Mouse (Mus musculus): Measurements from ENCODE around the gene Man2b1. TPM values are rescaled to one million over a fixed set of nuclear protein-coding genes. Genes with fewer than 3 reads are reported as not detected.
A peak's percentile ranks its signal among the peaks of the same experiment; 100 is the strongest.

Man2b1 gene
- polyA plus RNA-seq, 1 experiment from 2014 or later: 22.4 TPM

Small RNAs within 50 kb of the gene (microRNA-seq; reads per million reads assigned to microRNA genes)
- gene Gm23388 (4.6 reads per million, percentile 11 among the genes with 10 or more reads in this experiment), gene Mir7070 (1.9 reads per million)

Other genes with a start within 250 kb of the Man2b1 start
- 88.8 and 101 TPM in 2 replicates for gene Rad23a, start 242.6 kb upstream of the Man2b1 start, polyA plus RNA-seq (2016; fragmentation: Nextera tagmentation; extraction: Ambion mirVana)
- 792 and 820 TPM in 2 replicates for gene Calr, start 236.3 kb upstream of the Man2b1 start, polyA plus RNA-seq (2016; fragmentation: Nextera tagmentation; extraction: Ambion mirVana)
- gene Farsa, start 226.3 kb upstream of the Man2b1 start, polyA plus RNA-seq (2016; fragmentation: Nextera tagmentation; extraction: Ambion mirVana): 92.2 and 98.9 TPM in 2 replicates
- gene Syce2, start 211.2 kb upstream of the Man2b1 start, polyA plus RNA-seq (2016; fragmentation: Nextera tagmentation; extraction: Ambion mirVana): 37.2 TPM in 2 replicates
- gene Gcdh, start 189.3 kb upstream of the Man2b1 start, polyA plus RNA-seq (2016; fragmentation: Nextera tagmentation; extraction: Ambion mirVana): 32.8 and 35.0 TPM in 2 replicates
- 3.7 and 4.2 TPM in 2 replicates for gene Klf1, start 181.3 kb upstream of the Man2b1 start, polyA plus RNA-seq (2016; fragmentation: Nextera tagmentation; extraction: Ambion mirVana)
- 7.6 and 8.6 TPM in 2 replicates for gene Dnase2a, start 174.7 kb upstream of the Man2b1 start, polyA plus RNA-seq (2016; fragmentation: Nextera tagmentation; extraction: Ambion mirVana)
- 36.8 and 37.9 TPM in 2 replicates for gene Mast1, start 145.9 kb upstream of the Man2b1 start, polyA plus RNA-seq (2016; fragmentation: Nextera tagmentation; extraction: Ambion mirVana)
- 1.5 and 1.6 TPM in 2 replicates for gene Rtbdn, start 136.3 kb upstream of the Man2b1 start, polyA plus RNA-seq (2016; fragmentation: Nextera tagmentation; extraction: Ambion mirVana)
- not detected in 2 replicates for gene Gm49661, start 113.8 kb upstream of the Man2b1 start, polyA plus RNA-seq (2016; fragmentation: Nextera tagmentation; extraction: Ambion mirVana)
- 1,088 and 1,187 TPM in 2 replicates for gene Prdx2, start 113.7 kb upstream of the Man2b1 start, polyA plus RNA-seq (2016; fragmentation: Nextera tagmentation; extraction: Ambion mirVana)
- gene Rnaseh2a, start 113.5 kb upstream of the Man2b1 start, polyA plus RNA-seq (2016; fragmentation: Nextera tagmentation; extraction: Ambion mirVana): 77.4 and 77.9 TPM in 2 replicates
- 6.0 and 7.5 TPM in 2 replicates for gene Junb, start 104.6 kb upstream of the Man2b1 start, polyA plus RNA-seq (2016; fragmentation: Nextera tagmentation; extraction: Ambion mirVana)
- gene Hook2, start 92.7 kb upstream of the Man2b1 start, polyA plus RNA-seq (2016; fragmentation: Nextera tagmentation; extraction: Ambion mirVana): 16.3 and 18.7 TPM in 2 replicates
- not detected in 2 replicates for gene Best2, start 68.7 kb upstream of the Man2b1 start, polyA plus RNA-seq (2016; fragmentation: Nextera tagmentation; extraction: Ambion mirVana)
- gene Asna1, start 58.0 kb upstream of the Man2b1 start, polyA plus RNA-seq (2016; fragmentation: Nextera tagmentation; extraction: Ambion mirVana): 127 and 128 TPM in 2 replicates
- gene Trir, start 56.4 kb upstream of the Man2b1 start, polyA plus RNA-seq (2016; fragmentation: Nextera tagmentation; extraction: Ambion mirVana): 162 and 174 TPM in 2 replicates
- 41.3 and 41.9 TPM in 2 replicates for gene Tnpo2, start 46.4 kb upstream of the Man2b1 start, polyA plus RNA-seq (2016; fragmentation: Nextera tagmentation; extraction: Ambion mirVana)
- gene Fbxw9, start 23.2 kb upstream of the Man2b1 start, polyA plus RNA-seq (2016; fragmentation: Nextera tagmentation; extraction: Ambion mirVana): 42.4 and 43.6 TPM in 2 replicates
- gene Gm5741, start 15.3 kb upstream of the Man2b1 start, polyA plus RNA-seq (2016; fragmentation: Nextera tagmentation; extraction: Ambion mirVana): 0.85 and 1.2 TPM in 2 replicates
- gene Dhps, start 11.5 kb upstream of the Man2b1 start, polyA plus RNA-seq (2016; fragmentation: Nextera tagmentation; extraction: Ambion mirVana): 69.2 and 76.9 TPM in 2 replicates
- gene Wdr83os, start 2.5 kb upstream of the Man2b1 start, polyA plus RNA-seq (2016; fragmentation: Nextera tagmentation; extraction: Ambion mirVana): 93.6 and 108 TPM in 2 replicates
- gene Wdr83, start 2.0 kb upstream of the Man2b1 start, polyA plus RNA-seq (2016; fragmentation: Nextera tagmentation; extraction: Ambion mirVana): 46.0 and 48.4 TPM in 2 replicates
- gene Zfp791, start 39.8 kb downstream of the Man2b1 start, polyA plus RNA-seq (2016; fragmentation: Nextera tagmentation; extraction: Ambion mirVana): 1.7 and 2.7 TPM in 2 replicates
- 0.09 TPM in 1 of 2 replicates, not detected in the other for gene Cks1brt, start 68.7 kb downstream of the Man2b1 start, polyA plus RNA-seq (2016; fragmentation: Nextera tagmentation; extraction: Ambion mirVana)
- gene Olfr371, start 142.7 kb downstream of the Man2b1 start, polyA plus RNA-seq (2016; fragmentation: Nextera tagmentation; extraction: Ambion mirVana): not detected in 2 replicates
- 82.1 and 86.0 TPM in 2 replicates for gene Orc6, start 216.4 kb downstream of the Man2b1 start, polyA plus RNA-seq (2016; fragmentation: Nextera tagmentation; extraction: Ambion mirVana)
- gene Vps35, start 216.5 kb downstream of the Man2b1 start, polyA plus RNA-seq (2016; fragmentation: Nextera tagmentation; extraction: Ambion mirVana): 168 and 179 TPM in 2 replicates

Measured in hindbrain, embryonic 12.5 days (tissue).